Mouse (Mus musculus) MEL (cell line): ENCODE data around the gene Ntrk3. TPM values are rescaled to one million over a fixed set of nuclear protein-coding genes. Genes with fewer than 3 reads are reported as not detected.

Experiments used
- DNase-seq: peaks from one replicate; pipeline ENCODE4 v3.0.0; 2011; ENCODE audit warnings: low read depth, low spot score
- H3K27ac ChIP-seq: 2 replicates; pipeline ENCODE4 v1.5.1; 2012; ENCODE audit warnings: low read depth, mild to moderate bottlenecking, control low read depth, low read length, moderate library complexity; ENCODE audit not compliant: control insufficient read depth
- H3K27me3 ChIP-seq, 2 experiments: fragments of 150-350 bp in 1 of 2; sonication (generic) in 1 of 2; 2 replicates each; pipeline ENCODE4 v1.6.1; 2012; ENCODE audit warnings: low read length in 2 of 2, mild to moderate bottlenecking in 2 of 2, improper control_type of control experiment in 1 of 2, moderate library complexity in 1 of 2; ENCODE audit not compliant: insufficient read depth in 2 of 2, control insufficient read depth in 1 of 2
- H3K36me3 ChIP-seq, 2 experiments: 2 replicates each; pipeline ENCODE4 v1.6.1; 2012 to 2014; ENCODE audit warnings: low read length in 2 of 2, improper control_type of control experiment in 1 of 2, inconsistent platforms in 1 of 2, mild to moderate bottlenecking in 1 of 2; ENCODE audit not compliant: insufficient read depth in 2 of 2, control insufficient read depth in 1 of 2
- H3K4me1 ChIP-seq, 2 experiments: fragments of 150-350 bp in 1 of 2; sonication (generic) in 1 of 2; 2 replicates each; pipeline ENCODE4 v1.6.1; 2012; ENCODE audit warnings: low read length in 2 of 2, improper control_type of control experiment in 1 of 2, mild to moderate bottlenecking in 1 of 2; ENCODE audit not compliant: insufficient read depth in 2 of 2, control insufficient read depth in 1 of 2
- H3K4me3 ChIP-seq, 2 experiments: fragments of 150-350 bp in 1 of 2; sonication (generic) in 1 of 2; 2 replicates each; pipeline ENCODE4 v1.5.1; 2012; ENCODE audit warnings: low read depth in 2 of 2, low read length in 2 of 2, mild to moderate bottlenecking in 2 of 2, moderate library complexity in 2 of 2, control low read depth in 1 of 2, improper control_type of control experiment in 1 of 2; ENCODE audit not compliant: control insufficient read depth in 1 of 2, insufficient read depth in 1 of 2
- H3K79me2 ChIP-seq: 2 replicates; pipeline ENCODE4 v1.6.1; 2012; ENCODE audit warnings: mild to moderate bottlenecking, low read length, moderate library complexity; ENCODE audit not compliant: control insufficient read depth, poor library complexity, insufficient read depth
- H3K9ac ChIP-seq: 2 replicates; pipeline ENCODE4 v1.6.1; 2012; ENCODE audit warnings: low read depth, mild to moderate bottlenecking, control low read depth, low read length, moderate library complexity; ENCODE audit not compliant: control insufficient read depth, poor library complexity, severe bottlenecking
- H3K9me3 ChIP-seq: fragments of 150-350 bp; sonication (generic); replicated peaks from 2 replicates; pipeline ENCODE4 v1.6.1; 2012; ENCODE audit warnings: mild to moderate bottlenecking, low read length, improper control_type of control experiment, moderate library complexity; ENCODE audit not compliant: insufficient read depth
- BHLHE40 ChIP-seq: IDR thresholded peaks from 2 replicates; pipeline ENCODE4 v1.6.1; 2012; ENCODE audit warnings: low read depth, mild to moderate bottlenecking, inconsistent platforms, low read length, improper control_type of control experiment, borderline replicate concordance
- CHD2 ChIP-seq: IDR thresholded peaks from 2 replicates; pipeline ENCODE4 v1.6.1; 2011; ENCODE audit warnings: low read length, improper control_type of control experiment
- CTCF ChIP-seq, 3 experiments: IDR thresholded peaks in 2 of 3; conservative IDR thresholded peaks in 1 of 3; 2 replicates each; pipeline ENCODE4 v1.5.1; 2011 to 2012; ENCODE audit warnings: low read length in 3 of 3, low read depth in 2 of 3, mild to moderate bottlenecking in 2 of 3, improper control_type of control experiment in 1 of 3, inconsistent platforms in 1 of 3, mixed read lengths in 1 of 3, moderate library complexity in 1 of 3; ENCODE audit not compliant: control insufficient read depth in 1 of 3, insufficient read depth in 1 of 3, poor library complexity in 1 of 3, severe bottlenecking in 1 of 3
- ELF1 ChIP-seq: IDR thresholded peaks from 2 replicates; pipeline ENCODE4 v1.6.1; 2014; ENCODE audit warnings: low read depth, mild to moderate bottlenecking, inconsistent platforms, low read length, improper control_type of control experiment, moderate library complexity
- ETS1 ChIP-seq: IDR thresholded peaks from 2 replicates; pipeline ENCODE4 v1.6.1; 2012; ENCODE audit warnings: low read depth, mild to moderate bottlenecking, inconsistent platforms, low read length, improper control_type of control experiment, moderate library complexity
- GABPA ChIP-seq: IDR thresholded peaks from 2 replicates; pipeline ENCODE4 v1.6.1; 2012; ENCODE audit warnings: low read depth, mild to moderate bottlenecking, inconsistent platforms, low read length, improper control_type of control experiment, moderate library complexity
- KAT2A ChIP-seq: conservative IDR thresholded peaks from 2 replicates; pipeline ENCODE4 v1.6.1; 2012; ENCODE audit warnings: low read depth, low read length, improper control_type of control experiment, inconsistent platforms
- MXI1 ChIP-seq: IDR thresholded peaks from 2 replicates; pipeline ENCODE4 v1.6.1; 2011; ENCODE audit warnings: mild to moderate bottlenecking, low read depth, low read length, improper control_type of control experiment
- NRF1 ChIP-seq: IDR thresholded peaks from 2 replicates; pipeline ENCODE4 v1.6.1; 2014; ENCODE audit warnings: low read depth, mild to moderate bottlenecking, inconsistent platforms, low read length, improper control_type of control experiment, moderate library complexity; ENCODE audit not compliant: poor library complexity, insufficient read depth, severe bottlenecking
- POLR2A ChIP-seq, 2 experiments: IDR thresholded peaks; 2 replicates each; pipeline ENCODE4 v1.6.1; 2011 to 2012; ENCODE audit warnings: low read length in 2 of 2, mild to moderate bottlenecking in 2 of 2, control low read depth in 1 of 2, improper control_type of control experiment in 1 of 2, low read depth in 1 of 2, moderate library complexity in 1 of 2; ENCODE audit not compliant: control insufficient read depth in 1 of 2, insufficient read depth in 1 of 2, poor library complexity in 1 of 2
- POLR2AphosphoS2 ChIP-seq: IDR thresholded peaks from 2 replicates; pipeline ENCODE4 v1.6.1; 2011; ENCODE audit warnings: low read length, improper control_type of control experiment
- SIN3A ChIP-seq: IDR thresholded peaks from 2 replicates; pipeline ENCODE4 v1.6.1; 2012; ENCODE audit warnings: low read length, improper control_type of control experiment, inconsistent platforms
- SMC3 ChIP-seq: IDR thresholded peaks from 2 replicates; pipeline ENCODE4 v1.6.1; 2011; ENCODE audit warnings: low read depth, low read length, improper control_type of control experiment
- TBP ChIP-seq: IDR thresholded peaks from 2 replicates; pipeline ENCODE4 v1.8.0; 2011; ENCODE audit warnings: low read depth, low read length, improper control_type of control experiment
- UBTF ChIP-seq: IDR thresholded peaks from 2 replicates; pipeline ENCODE4 v1.6.1; 2012; ENCODE audit warnings: low read depth, mild to moderate bottlenecking, inconsistent platforms, low read length, improper control_type of control experiment, moderate library complexity, borderline replicate concordance; ENCODE audit not compliant: insufficient read depth
- USF1 ChIP-seq: IDR thresholded peaks from 2 replicates; pipeline ENCODE4 v1.6.1; 2014; ENCODE audit warnings: low read depth, mild to moderate bottlenecking, inconsistent platforms, low read length, improper control_type of control experiment, moderate library complexity
- ZKSCAN1 ChIP-seq: IDR thresholded peaks from 2 replicates; pipeline ENCODE4 v1.6.1; 2012; ENCODE audit warnings: low read depth, mild to moderate bottlenecking, inconsistent platforms, low read length, improper control_type of control experiment, moderate library complexity
- polyA plus RNA-seq, 2 experiments: library from polyadenylated mRNA; stranded (reverse) in 1 of 2; unstranded in 1 of 2; fragments of >175 nt in 1 of 2; fragments of >200 nt in 1 of 2; gene quantifications; 2 replicates each; pipeline versions ENCODE4 v1.2.1 to v1.2.4; 2012; ENCODE audit warnings: low replicate concordance in 2 of 2, low read depth in 1 of 2; ENCODE audit not compliant: insufficient read length in 2 of 2, insufficient read depth in 1 of 2, missing spikeins in 1 of 2
- total RNA-seq: library from RNA; depleted of rRNA; stranded (reverse); fragments of 300-350 nt; gene quantifications from 2 replicates; pipeline ENCODE4 v1.2.3, GENCODE M21; 2012

Gene Ntrk3
- total and polyA plus RNA-seq, 3 experiments = 0.04 TPM; not detected in 2

- H3K36me3 ChIP-seq = no peaks in the 10 kb centered on the region
- no peaks in the 10 kb centered on the region for H3K27me3 ChIP-seq
- H3K79me2 ChIP-seq = no peaks in the 10 kb centered on the region
- TF ChIP-seq POLR2AphosphoS2 (no peak), ELF1 (no peak), KAT2A (no peak), POLR2A (IDR thresholded peaks at IDR 0.05; ENCODE audit: control insufficient read depth in 1 of 2, insufficient read depth in 1 of 2, low read depth in 1 of 2, low read length in 2 of 2, poor library complexity in 1 of 2) (no peak), ETS1 (no peak), SMC3 (no peak), TBP (no peak), BHLHE40 (no peak), GABPA (no peak), MXI1 (no peak), NRF1 (no peak), SIN3A (no peak), CHD2 (no peak), UBTF (no peak), CTCF (IDR thresholded peaks at IDR 0.05 in 2 of 3, conservative IDR thresholded peaks at IDR 0.05 in 1 of 3; ENCODE audit: control insufficient read depth in 1 of 3, insufficient read depth in 1 of 3, low read depth in 2 of 3, low read length in 3 of 3, poor library complexity in 1 of 3, severe bottlenecking in 1 of 3) (no peak), ZKSCAN1 (no peak)
- no peak overlapping the region for H3K9ac ChIP-seq
- no peaks in the 10 kb centered on the region for H3K4me1 ChIP-seq
- H3K9me3 ChIP-seq = no peaks in the 10 kb centered on the region
- DNase-seq = no peak
- H3K27ac ChIP-seq = no peak overlapping the region
- no peak overlapping the region for H3K4me3 ChIP-seq
Observed at GRCm38 (mm10) chr7:78577462-78578110, 160.2 kb downstream of the Ntrk3 start.

GRCm38 (mm10) chr7:78576706-78577461 is 160.9 kb downstream of the Ntrk3 start:
- no peak overlapping the region for H3K27ac ChIP-seq
- H3K36me3 ChIP-seq = no peaks in the 10 kb centered on the region
- DNase-seq = no peak
- H3K9ac ChIP-seq = no peak overlapping the region
- no peak for TF ChIP-seq USF1
- H3K79me2 ChIP-seq = no peaks in the 10 kb centered on the region
- H3K4me3 ChIP-seq = no peak overlapping the region
- no peaks in the 10 kb centered on the region for H3K9me3 ChIP-seq
- H3K27me3 ChIP-seq = no peaks in the 10 kb centered on the region
- no peaks in the 10 kb centered on the region for H3K4me1 ChIP-seq
